Mouse (Mus musculus): ENCODE measurements at regions not wholly inside any gene's neighbourhood (a gene's known extent, or its start where the extent isn't known, plus 50 kb on each side); places are given as distances from the start of the nearest gene placed in this dataset.

DNA sequence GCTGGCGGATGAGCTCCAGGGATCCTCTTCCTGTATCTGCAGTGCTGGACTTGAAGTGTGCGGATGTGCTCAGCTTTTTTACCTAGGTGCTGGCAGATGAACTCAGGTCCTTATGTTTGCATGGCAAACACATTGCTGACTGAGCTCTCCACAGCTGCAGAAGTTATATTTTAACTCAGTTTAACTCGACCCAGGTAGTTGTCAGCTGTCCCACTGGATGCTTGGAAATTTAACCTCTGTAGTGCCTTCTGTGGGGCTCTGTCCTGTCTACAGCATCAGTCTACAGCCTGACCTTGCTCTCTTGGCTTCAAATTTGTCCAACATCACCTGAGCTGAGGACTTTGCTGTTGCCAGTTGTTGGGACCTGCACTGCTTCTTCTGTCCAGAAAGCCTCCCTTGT lies 139.2 kb downstream of the Ttc32 start:
- no peak for TF ChIP-seq POLR2A (IDR thresholded peaks at IDR 0.05; ENCODE audit: control insufficient read depth, low read depth, low read length)
- TF ChIP-seq CTCF (IDR thresholded peaks at IDR 0.05; ENCODE audit: control insufficient read depth, insufficient read depth, insufficient replicate concordance, low read depth, low read length): no peak
